Mouse (Mus musculus): Measurements from ENCODE around the gene Pou2af1.
A peak's percentile ranks its signal among the peaks of the same experiment; 100 is the strongest.

Pou2af1 gene

DNA sequence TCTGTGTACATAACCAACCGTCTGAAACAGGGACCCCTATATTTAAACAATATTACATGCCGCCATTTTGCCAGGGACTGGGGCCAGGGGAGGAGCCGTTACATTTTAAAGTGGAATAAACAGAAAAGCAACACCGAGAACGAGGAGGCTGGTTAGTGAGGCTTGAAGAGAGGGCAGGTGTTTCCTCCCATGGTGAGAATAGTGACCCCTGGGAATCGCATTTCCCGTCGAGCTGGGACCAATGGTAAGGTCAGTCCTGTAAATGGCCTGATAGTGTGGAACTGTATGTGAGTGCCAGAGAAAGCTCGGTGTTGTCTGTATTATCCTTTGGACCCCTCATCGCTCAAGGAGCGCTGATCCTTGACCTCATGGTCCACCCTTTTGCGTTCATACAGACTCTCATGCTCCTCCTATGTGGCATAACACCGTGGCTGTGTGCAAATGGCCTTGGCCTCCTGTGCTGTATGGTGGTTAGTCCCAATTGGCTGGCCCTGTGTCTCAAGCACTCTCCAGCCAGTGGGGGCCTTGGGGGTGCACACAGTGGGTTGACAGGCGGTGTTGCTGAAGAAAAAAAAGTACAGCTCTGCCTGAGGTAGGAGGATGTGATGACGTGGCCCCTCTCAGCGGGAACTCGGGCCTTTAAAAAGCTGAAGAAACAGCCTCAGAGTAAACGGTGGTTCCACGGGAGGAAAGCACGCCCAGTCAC, at the start of gene Pou2af1:
Gene Pou2af1 (plus strand): TSS at position 686 of the 706 bp plus-strand sequence.
- DNase-seq (ENCODE audit: low spot score): no peak

DNA sequence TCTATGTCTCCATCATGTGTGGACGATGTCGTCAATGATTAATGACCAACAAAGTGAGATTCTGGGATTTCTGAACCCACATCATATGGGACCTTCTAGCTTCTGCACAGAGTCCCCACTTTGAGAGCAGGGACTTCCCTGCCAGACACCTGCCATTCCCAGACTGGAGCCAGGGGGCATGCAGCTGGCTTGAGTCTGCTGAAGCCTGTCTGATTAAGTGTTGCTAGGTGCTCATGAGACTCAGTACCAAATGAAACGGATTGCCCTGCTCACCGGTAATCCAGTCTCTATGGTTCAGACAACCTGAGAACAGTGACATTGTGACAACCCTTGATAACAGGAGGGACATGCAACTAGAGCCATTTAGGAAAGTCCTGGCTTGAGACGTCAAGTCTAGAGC, 49.5 kb upstream of the Pou2af1 start:
- no peak for DNase-seq (ENCODE audit: low spot score)

DNA sequence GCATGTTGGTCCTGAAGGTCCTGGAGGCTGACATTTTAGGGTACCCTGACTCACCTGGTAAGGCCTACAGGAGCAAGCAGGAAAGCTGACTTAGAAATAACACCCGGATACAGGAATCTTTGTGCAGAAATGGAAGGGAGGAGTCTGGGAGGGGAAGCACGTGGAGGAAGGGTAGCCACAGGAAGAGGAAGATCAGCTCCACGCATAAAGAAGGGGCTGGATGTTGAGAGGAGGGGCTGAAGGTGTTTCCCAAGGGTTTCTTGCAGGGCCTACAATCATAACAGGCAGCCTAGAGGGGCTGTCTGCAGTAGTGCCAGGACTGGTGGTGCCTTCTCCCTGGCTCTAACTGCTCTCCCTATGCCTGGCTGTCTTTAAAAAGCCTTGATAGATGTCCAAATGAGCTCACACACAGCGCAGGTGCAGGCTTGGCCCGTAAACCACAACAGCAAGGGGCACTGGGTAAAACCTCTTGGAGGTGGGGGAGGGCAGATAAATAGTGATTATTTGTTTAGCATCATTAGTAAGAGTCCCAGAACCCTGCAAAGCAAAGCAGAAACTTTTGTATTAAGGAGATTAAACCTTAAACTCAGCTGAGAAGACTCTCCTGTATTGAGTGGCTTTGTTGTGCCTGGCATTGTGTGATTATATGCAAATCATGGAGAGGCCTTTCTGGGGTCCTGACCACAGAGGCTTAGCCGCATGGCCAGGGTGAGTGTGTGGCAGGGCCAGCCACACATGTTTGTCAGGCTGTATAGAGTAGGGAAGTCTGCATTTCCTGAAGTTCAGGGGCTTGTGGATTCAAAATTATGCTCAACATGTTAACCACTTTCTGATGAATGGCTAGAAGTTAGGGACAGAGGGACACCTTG, 48.0 kb upstream of the Pou2af1 start, which contains the start of gene Gm32742:
Gene Gm32742 (minus strand): TSS at position 206 of the 869 bp plus-strand sequence.
- no peak for DNase-seq (ENCODE audit: low spot score)

DNA sequence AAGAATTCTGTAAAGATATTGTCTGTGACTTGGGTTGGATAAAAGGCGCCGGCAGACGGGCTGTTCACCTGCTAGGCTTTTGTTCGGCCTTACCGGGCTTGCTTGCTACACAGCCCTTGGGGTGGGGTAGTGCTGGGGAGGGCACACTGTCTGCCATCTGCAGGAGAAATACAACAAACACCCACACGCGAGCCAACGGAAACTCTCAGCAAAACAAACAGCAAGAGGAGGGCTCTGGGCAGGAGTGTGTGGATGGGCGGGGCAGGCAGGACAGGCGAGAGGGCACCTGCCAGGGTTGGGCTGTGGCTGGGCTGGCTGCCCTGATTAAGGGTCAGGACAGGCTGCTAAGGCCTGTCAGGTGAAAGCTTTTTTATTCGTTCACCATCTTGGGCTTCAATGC, 45.6 kb upstream of the Pou2af1 start:
- no peak for DNase-seq (ENCODE audit: low spot score)

DNA sequence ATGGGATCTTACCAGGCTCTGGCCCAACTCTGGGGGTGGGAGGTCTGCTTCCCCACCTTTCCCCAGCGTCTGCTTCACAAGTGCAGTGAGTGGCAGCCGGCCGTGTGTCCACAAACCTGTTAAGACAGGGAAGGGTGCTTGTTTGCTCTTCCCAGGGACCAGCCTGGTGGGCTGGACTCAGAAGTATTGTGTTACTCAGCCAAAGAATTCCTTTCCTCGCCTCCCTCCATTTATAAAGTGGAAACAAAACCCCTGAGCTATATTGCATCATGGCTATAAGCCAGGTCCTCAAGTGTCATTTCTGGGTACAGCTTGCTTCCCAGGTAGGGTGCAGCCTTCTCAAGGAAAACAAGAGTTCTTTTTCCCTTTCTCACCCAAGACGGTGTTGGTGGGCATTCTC, 44.8 kb upstream of the Pou2af1 start:
- DNase-seq (ENCODE audit: low spot score): no peak

DNA sequence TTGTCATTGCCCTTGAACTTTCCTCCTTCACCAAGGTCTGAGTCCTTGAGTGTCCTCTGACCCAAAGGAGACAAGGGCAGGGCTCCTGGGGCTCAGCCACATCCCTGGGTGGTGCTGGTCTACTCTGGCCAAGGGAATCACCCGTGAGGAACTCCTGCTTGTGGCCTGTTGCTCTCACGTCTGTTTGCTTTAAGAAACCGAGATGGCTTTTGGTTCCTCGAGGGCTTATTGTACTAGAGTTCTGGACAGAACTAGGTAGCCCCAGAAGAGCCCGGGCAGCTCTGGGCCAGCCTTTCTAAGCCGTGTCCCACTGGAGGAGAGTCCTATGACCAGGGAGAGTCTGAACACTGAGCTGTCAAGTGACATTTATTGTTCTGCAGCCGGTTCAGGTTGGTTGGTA, 44.4 kb upstream of the Pou2af1 start:
- DNase-seq (ENCODE audit: low spot score): no peak

DNA sequence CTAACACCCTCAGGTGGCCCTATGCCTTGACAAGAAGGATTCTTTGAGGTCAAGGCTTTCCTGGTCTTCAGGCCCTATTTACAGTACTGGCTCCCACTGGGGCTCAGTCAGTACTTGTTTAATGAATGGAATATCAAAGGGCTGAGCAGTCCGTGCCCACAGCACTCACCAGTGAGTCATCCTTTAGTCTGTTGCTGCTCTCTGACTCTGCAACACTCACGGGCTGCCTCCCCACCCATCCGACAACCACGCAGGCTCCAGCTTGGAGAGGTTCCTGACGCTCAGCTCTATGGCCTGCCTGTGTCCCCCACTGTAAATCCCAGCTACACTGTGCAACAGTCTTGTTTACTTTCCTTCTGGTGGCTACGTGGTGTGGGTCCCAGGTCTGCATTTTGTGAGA, 43.2 kb upstream of the Pou2af1 start:
- no peak for DNase-seq (ENCODE audit: low spot score)

DNA sequence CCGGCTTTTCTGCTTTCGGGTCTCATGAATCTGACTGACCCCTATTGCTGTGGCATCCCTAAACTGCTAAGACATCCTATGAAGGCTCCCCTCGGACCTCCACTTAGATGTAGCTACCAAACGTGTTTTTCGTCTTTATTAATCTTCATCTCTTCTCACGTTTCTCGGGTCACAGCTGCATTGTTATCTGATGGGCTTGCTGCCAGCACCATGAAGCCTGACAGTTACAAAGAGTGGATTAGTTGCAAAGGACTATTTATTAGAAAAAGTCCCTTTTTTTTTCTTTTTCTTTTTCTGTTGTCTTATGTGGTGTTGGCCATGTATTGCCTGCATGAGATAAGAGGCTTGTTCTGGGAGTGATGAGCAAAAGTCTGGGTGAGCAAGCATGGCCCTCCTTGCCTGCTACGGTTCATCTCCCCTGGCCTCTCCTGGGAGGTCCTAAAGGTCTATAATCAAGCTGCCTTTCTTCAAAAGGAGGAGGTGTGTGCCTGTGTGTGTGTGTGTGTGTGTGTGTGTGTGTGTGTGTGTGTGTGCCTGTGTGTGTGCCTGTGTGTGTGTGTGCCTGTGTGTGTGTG, 38.5 kb upstream of the Pou2af1 start:
- no peak for DNase-seq (ENCODE audit: low spot score)

DNA sequence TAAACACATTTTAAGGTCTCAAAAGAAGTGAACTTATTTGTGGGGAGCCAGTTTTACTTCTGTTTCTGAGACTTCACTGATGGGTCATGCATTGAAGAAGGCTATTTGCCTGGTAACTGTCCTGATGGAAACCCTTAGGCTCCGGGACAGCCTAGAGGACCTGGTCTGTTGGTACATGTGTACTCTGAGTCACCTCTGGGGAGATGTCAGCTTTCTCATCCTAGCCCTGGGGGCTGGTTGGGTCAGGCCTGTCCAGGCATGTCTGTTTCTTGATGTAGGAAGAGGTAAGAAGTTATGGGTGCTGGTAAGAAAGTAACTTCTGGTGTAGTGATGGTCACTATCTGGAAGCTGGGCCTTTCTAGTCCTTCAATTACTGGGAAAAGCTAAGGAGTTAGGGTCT, 37.8 kb upstream of the Pou2af1 start:
- no peak for DNase-seq (ENCODE audit: low spot score)

DNA sequence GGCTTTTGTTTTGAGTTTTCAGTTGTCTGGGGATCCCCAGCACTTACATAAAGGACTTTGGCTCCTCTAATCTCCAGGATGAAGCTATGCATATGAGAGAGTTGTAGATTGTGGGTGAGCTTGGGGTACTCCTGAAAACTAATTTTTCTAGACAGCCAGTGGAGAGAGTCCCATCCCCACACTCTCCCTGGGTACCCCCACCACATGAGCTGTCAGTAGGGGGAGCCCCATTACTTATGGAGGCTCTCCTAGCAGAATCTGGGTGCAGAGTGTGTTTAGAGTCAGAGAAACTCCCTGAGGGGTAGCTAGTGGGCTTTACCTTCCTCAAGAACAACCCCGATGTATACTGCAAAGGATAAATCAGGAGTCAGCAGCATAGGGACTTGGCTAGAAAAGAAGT, 35.2 kb upstream of the Pou2af1 start:
- DNase-seq (ENCODE audit: low spot score): no peak

DNA sequence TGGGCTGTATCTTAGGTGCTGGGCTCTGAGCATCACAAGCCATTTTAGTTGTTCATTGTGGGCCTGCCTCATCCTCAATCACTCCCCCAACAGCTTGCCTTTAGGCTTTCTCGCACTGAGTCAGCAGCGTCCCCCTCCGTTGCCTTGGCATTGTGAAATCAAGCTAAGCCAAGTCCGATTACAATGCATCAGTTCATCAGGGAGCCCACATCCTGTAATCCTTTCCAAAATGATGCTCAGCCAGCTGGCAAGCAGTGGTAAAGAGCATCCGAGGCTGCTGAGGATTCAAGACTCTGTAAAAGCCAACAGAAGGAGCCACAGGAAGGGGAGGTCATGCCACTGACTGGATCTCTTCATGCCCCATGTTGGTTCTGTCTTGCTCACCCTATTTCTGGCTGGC, 32.9 kb upstream of the Pou2af1 start:
- DNase-seq (ENCODE audit: low spot score): peak; percentile 35

DNA sequence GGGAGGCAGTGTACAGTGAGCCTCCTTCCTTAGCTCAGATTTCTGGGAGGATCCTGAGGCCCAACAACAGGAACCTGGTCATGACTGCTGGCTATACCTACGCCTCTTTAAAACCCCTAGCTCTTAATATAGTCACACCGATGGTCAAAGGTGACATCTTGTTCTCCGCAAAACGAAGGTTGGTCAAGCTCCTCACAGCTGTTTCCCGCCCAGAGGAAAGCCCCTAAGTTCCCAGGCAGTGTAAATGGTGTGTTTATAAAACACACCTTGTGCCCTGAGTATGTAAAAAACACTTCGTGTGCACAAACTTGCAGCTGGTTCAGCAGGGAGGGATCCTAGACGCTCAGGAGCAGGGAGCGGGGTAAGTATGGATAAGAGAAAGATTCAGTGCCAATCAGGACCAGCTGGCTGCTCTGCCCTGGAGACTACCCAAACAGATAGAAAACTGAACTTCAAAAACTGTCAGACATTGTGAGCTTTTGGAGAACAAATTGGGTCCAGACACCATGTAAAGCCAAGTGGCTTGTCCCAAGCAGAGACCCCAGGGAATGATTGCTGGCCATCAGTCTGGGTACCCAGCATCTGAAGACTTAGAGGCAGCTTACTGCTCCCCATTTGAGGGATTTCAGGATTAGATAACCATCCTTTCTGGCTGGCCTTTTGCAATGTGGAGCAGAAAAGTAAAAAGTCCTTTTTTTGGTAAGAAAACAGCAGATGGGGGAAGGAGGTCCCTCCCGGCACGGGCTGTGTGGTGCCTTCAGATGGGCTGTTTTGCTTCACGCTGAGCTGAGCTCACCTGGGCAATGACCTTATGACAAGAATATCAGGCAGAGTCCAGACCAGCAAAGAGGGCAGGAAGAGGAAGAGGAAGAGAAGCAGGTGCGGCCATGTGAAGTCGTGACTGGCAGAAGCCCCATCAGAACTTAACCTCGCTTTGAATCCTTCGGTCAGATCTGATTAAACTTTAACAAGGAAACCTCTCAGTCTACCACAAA, 30.5 kb upstream of the Pou2af1 start:
- DNase-seq (ENCODE audit: low spot score): no peak

DNA sequence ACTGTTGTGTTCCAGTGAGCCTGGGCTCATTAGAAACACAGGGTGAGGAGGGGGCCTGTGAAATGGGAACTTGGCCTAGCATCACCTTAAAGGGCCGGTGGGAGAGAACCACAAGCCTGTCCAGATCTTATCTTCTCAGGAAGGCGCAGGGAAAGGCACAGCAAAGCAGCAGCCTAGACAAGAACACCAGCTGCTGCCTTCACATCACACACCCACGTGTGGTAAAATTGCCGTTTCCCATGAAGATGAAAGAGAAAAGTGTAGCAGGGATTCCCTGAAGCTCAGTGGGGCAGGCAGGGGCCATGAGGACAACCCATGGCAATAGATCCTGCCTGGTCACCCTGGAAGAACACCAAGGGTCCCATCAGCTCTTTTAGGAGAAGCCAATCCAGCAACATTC, 28.1 kb upstream of the Pou2af1 start:
- DNase-seq (ENCODE audit: low spot score): peak; percentile 22

DNA sequence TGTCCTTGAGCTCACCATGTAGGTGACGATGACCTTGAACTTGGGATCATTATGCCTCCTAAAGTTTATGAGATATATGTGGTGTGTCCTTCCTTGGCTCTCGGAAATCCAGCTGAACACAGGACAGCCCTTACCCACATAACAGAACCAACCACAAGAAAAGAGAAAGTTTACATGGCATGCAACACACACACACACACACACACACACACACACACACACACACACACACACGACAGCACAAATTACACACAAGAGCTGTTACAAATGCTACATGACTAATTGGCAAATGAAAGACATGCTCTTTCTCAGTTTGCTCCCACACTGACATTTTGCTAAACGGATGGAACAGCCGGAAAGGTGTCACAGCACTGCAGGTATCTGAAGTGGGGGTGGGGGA, 27.6 kb upstream of the Pou2af1 start:
- no peak for DNase-seq (ENCODE audit: low spot score)

DNA sequence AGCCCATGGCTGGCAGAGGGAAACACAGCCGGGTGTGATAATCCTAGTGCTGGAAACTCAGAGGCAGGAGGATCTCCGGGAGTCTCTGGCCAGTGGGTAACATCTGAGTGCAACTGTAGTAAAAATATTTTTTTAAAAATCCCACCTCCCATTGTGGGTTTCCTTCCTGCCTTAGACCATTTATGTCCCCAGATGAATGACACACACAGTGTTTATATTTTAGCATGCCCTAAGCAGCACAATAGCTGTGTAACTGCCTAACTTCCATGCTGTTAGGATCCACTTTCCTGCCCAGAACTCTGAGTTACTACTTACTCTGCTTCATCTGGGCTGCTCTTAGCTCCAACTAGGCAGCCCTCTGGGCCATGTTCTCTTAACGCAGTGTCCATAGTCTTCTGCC, 22.9 kb upstream of the Pou2af1 start:
- no peak for DNase-seq (ENCODE audit: low spot score)

DNA sequence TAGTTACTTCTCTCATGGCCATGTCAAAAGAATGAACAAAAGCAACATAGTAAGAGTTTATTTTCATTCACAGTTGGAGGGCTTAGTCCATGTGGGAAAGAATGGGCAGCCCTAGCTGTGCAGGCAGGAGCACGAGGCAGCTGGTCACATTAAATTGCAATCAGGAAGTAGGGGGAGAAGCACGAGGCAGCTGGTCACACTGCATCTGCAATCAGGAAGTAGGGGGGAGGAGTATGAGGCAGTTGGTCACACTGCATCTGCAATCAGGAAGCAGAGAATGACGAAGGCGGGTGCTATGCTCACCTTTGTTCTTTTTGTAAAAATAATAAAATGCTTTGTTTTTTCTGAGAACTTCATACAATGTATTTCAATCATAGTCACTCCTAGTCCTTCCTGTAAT, 18.7 kb upstream of the Pou2af1 start:
- no peak for DNase-seq (ENCODE audit: low spot score)

DNA sequence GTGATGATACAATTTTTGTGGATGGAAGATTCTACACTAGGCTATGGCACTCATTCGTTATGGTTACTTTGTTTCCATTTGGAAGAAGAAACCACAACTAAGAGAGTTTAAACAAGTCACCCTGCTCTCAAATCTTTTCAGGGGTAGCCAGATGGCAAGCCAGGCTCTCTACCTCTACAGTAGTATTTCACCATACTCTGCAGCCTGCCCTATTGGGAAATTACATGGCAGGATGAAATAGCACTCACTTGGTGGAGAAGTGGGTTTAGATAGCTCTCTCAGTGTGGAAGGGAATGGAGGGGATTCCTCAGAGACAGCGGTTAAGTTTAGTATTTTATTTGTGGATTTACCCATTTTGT, 4.6 kb upstream of the Pou2af1 start:
- no peak for DNase-seq (ENCODE audit: low spot score)

DNA sequence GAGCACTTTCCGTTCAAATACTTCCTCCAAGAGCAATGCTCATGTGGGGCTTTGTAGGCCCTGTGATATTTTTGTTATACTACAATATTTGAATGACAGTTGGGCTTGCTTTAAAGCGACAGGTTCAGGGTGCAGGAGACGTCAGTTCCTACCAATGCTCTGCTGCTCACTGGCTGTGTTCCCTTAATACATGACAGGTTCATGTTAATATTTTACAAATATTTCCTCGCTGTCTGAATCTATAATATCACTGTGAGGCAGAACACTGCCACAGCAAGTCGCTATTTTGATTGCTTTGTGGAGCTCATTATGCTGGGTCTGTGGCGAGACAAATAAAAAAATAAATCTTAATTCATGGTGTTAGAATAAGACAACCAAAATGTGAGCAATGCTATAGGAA, 2.3 kb upstream of the Pou2af1 start:
- no peak for DNase-seq (ENCODE audit: low spot score)

DNA sequence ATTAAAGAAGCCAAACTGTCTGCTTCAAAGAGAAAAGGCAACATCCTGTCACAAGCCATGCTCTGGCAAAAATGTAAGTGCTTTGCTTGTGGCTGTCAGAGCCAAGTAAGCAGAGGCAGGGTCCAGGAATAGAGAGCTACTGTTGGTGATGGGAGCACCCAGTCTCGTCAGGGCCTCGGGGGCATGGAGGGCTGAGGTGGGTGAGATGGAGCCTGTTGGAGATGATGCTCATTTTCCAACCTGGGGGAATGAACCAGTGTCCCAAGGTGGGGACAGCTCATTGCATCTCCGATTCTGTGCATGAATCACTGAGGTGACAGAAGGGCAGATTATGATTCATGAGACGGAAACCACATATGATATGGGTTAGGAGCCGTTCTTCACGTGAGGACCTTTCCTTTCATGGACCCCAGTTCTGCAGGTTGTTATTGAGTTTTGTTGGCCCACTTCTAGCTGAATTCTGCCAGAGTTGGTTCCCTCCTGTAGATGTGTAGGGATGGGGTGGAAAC, 275 bp downstream of the Pou2af1 start:
- no peak for DNase-seq (ENCODE audit: low spot score)

DNA sequence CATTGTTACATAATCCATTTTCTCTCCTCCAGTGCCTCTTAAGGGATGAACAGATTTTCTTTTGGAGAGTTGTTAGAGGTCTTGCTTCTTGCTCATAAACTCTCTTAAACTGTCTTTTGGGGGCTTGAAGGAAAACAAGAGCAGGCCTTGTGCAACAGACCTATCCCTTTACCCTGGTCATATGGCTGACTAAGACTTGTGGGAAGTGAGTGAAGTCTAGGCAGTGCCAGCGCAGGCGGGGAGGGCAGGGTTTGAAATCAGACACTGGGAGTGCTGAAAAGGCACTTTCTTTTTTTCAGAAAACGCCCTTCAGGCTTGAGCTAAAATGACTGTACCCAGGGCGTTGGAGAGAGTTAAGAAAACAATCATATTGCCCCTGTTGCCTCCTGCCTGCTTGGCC, 1.8 kb downstream of the Pou2af1 start:
- DNase-seq (ENCODE audit: low spot score): no peak

DNA sequence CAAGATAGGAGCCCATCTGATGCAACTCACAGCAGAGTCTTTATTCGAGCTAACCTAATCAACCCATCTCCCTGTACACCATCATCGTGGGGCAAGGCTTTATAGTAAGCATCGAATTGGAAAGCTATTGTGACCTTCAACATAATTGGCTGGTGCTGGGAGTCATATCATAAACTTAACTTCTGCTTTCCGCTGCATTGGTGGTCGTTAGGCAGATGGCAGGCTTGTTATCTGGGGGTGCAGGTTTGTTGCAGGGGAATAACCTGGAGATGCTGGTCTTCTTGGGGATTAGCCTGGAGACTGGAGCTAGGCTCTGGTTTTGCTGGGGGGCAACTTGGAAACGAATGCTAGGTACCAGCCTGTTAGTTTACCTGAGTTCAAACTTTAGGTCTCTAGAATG, 2.4 kb downstream of the Pou2af1 start:
- no peak for DNase-seq (ENCODE audit: low spot score)

DNA sequence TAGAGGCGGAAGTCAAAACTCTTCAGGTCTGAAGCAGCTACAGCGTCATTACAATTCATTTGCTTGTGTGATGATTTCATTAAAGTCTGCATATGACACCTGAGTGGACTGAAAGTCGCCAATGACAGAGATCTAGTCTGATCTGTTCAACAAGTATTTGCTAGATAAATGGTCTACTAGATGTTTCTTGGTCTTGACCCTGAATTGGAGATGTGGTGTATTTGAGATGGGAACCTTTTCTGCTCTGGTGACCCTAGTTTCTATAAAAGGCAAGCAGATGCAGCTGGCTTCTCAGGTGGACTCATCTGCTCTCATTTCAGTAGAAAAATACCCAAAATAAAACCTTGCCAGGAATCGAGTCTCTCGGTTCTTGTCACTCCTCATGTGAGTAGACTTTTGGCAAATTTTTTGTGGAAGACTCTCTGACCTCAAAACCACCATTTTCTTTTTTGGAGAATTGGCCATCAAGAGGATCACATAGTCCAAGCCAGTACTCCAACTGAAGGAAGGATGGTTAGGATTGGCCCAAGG, 12.2 kb downstream of the Pou2af1 start:
- DNase-seq (ENCODE audit: low spot score): no peak
